Mouse (Mus musculus): ENCODE results near the gene Praf2. TPM values are rescaled to one million over a fixed set of nuclear protein-coding genes. Genes with fewer than 3 reads are reported as not detected.
A peak's percentile ranks its signal among the peaks of the same experiment; 100 is the strongest.

The Praf2 gene
- polyA plus RNA-seq, 1 experiment from 2014 or later: 71.2 TPM

GRCm38 (mm10) chrX:7765281-7765670 is 37.0 kb downstream of the Praf2 start:
- Histone ChIP-seq H3K9ac (no peak overlapping the region; the same call in 1 of the 2 replicates), H3K36me3 (ENCODE audit: insufficient read depth) (peaks cover 39% of the 10 kb centered on the region), H3K4me2 (peak overlapping the region; percentile 69), H3K9me3 (ENCODE audit: low read depth, low read length) (no peaks in the 10 kb centered on the region), H3K4me3 (ENCODE audit: low read depth, low read length) (peak overlapping the region; percentile 64), H3K27ac (ENCODE audit: low read depth) (peak overlapping the region; percentile 24; the same call in 1 of the 2 replicates), H3K4me1 (ENCODE audit: insufficient read depth) (no peaks in the 10 kb centered on the region), H3K27me3 (ENCODE audit: insufficient read depth, low read length) (no peaks in the 10 kb centered on the region)
- no peak for TF ChIP-seq CTCF (IDR thresholded peaks at IDR 0.05; ENCODE audit: low read depth)
- ATAC-seq (ENCODE audit: insufficient read depth) (no peak), DNase-seq (no peak)
- 17% methylated on average over 13 of the region's 13 CpGs for WGBS

- peak; percentile 75 for DNase-seq
- H3K4me1 ChIP-seq (ENCODE audit: insufficient read depth): no peaks in the 10 kb centered on the region
- peak; percentile 61; the same call in 1 of the 2 replicates for ATAC-seq (ENCODE audit: insufficient read depth)
- no peak overlapping the region; the same call in 1 of the 2 replicates for H3K9ac ChIP-seq
- H3K27me3 ChIP-seq (ENCODE audit: insufficient read depth, low read length): no peaks in the 10 kb centered on the region
- peak overlapping the region; percentile 69 for H3K4me2 ChIP-seq
- 11% methylated on average over 11 of the region's 11 CpGs for WGBS
- peaks cover 44% of the 10 kb centered on the region for H3K36me3 ChIP-seq (ENCODE audit: insufficient read depth)
- no peak for TF ChIP-seq CTCF (IDR thresholded peaks at IDR 0.05; ENCODE audit: low read depth)
- H3K4me3 ChIP-seq (ENCODE audit: low read depth, low read length): peak overlapping the region; percentile 64; the same call in 1 of the 2 replicates
- no peaks in the 10 kb centered on the region for H3K9me3 ChIP-seq (ENCODE audit: low read depth, low read length)
- H3K27ac ChIP-seq (ENCODE audit: low read depth): peak overlapping the region; percentile 24; the same call in 1 of the 2 replicates
Measured at GRCm38 (mm10) chrX:7765764-7766163, 37.5 kb downstream of the Praf2 start.

GRCm38 (mm10) chrX:7769302-7770017 is 41.2 kb downstream of the Praf2 start:
- Histone ChIP-seq H3K36me3 (ENCODE audit: insufficient read depth) (peaks cover 74% of the 10 kb centered on the region), H3K4me1 (ENCODE audit: insufficient read depth) (no peaks in the 10 kb centered on the region), H3K9me3 (ENCODE audit: low read depth, low read length) (no peaks in the 10 kb centered on the region), H3K9ac (no peak overlapping the region), H3K27ac (ENCODE audit: low read depth) (no peak overlapping the region), H3K27me3 (ENCODE audit: insufficient read depth, low read length) (no peaks in the 10 kb centered on the region), H3K4me2 (no peak overlapping the region), H3K4me3 (ENCODE audit: low read depth, low read length) (no peak overlapping the region)
- no peak for TF ChIP-seq CTCF (IDR thresholded peaks at IDR 0.05; ENCODE audit: low read depth)
- no peak for ATAC-seq (ENCODE audit: insufficient read depth)
- WGBS: 84% methylated on average over 7 of the region's 7 CpGs
- DNase-seq: no peak

- Histone ChIP-seq H3K9ac (no peak overlapping the region), H3K9me3 (ENCODE audit: low read depth, low read length) (no peaks in the 10 kb centered on the region), H3K27me3 (ENCODE audit: insufficient read depth, low read length) (no peaks in the 10 kb centered on the region), H3K4me1 (ENCODE audit: insufficient read depth) (no peaks in the 10 kb centered on the region), H3K36me3 (ENCODE audit: insufficient read depth) (peaks cover 57% of the 10 kb centered on the region), H3K4me2 (no peak overlapping the region), H3K27ac (ENCODE audit: low read depth) (no peak overlapping the region), H3K4me3 (ENCODE audit: low read depth, low read length) (no peak overlapping the region)
- WGBS: 53% methylated on average over 2 of the region's 2 CpGs
- no peak for DNase-seq
- no peak for ATAC-seq (ENCODE audit: insufficient read depth)
- TF ChIP-seq CTCF (IDR thresholded peaks at IDR 0.05; ENCODE audit: low read depth): peak; percentile 40; the same call in 1 of the 2 replicates
Measured at GRCm38 (mm10) chrX:7772766-7773165, 44.5 kb downstream of the Praf2 start.

GRCm38 (mm10) chrX:7775501-7776205 is 47.4 kb downstream of the Praf2 start:
- DNase-seq (no peak), ATAC-seq (ENCODE audit: insufficient read depth) (no peak)
- Histone ChIP-seq H3K4me2 (no peak overlapping the region), H3K27me3 (ENCODE audit: insufficient read depth, low read length) (no peaks in the 10 kb centered on the region), H3K9me3 (ENCODE audit: low read depth, low read length) (no peaks in the 10 kb centered on the region), H3K9ac (no peak overlapping the region), H3K36me3 (ENCODE audit: insufficient read depth) (peaks cover 32% of the 10 kb centered on the region), H3K27ac (ENCODE audit: low read depth) (no peak overlapping the region), H3K4me1 (ENCODE audit: insufficient read depth) (no peaks in the 10 kb centered on the region), H3K4me3 (ENCODE audit: low read depth, low read length) (no peak overlapping the region)
- 76% methylated on average over 9 of the region's 9 CpGs for WGBS
- no peak for TF ChIP-seq CTCF (IDR thresholded peaks at IDR 0.05; ENCODE audit: low read depth)

GRCm38 (mm10) chrX:7776329-7777082 is 48.3 kb downstream of the Praf2 start:
- ATAC-seq (ENCODE audit: insufficient read depth) (peak; percentile 64), DNase-seq (peak; percentile 76)
- TF ChIP-seq CTCF (IDR thresholded peaks at IDR 0.05; ENCODE audit: low read depth): peak; percentile 79
- no peaks in the 10 kb centered on the region for H3K9me3 ChIP-seq (ENCODE audit: low read depth, low read length)
- H3K27me3 ChIP-seq (ENCODE audit: insufficient read depth, low read length): no peaks in the 10 kb centered on the region
- H3K4me3 ChIP-seq (ENCODE audit: low read depth, low read length): no peak overlapping the region
- H3K27ac ChIP-seq (ENCODE audit: low read depth): no peak overlapping the region
- no peak overlapping the region for H3K9ac ChIP-seq
- 41% methylated on average over 8 of the region's 8 CpGs for WGBS
- H3K4me2 ChIP-seq: no peak overlapping the region
- H3K4me1 ChIP-seq (ENCODE audit: insufficient read depth): no peaks in the 10 kb centered on the region
- peaks cover 23% of the 10 kb centered on the region for H3K36me3 ChIP-seq (ENCODE audit: insufficient read depth)

All from lung, embryonic 14.5 days (tissue).